Mouse (Mus musculus): ENCODE data around the gene Masp2.

DNA sequence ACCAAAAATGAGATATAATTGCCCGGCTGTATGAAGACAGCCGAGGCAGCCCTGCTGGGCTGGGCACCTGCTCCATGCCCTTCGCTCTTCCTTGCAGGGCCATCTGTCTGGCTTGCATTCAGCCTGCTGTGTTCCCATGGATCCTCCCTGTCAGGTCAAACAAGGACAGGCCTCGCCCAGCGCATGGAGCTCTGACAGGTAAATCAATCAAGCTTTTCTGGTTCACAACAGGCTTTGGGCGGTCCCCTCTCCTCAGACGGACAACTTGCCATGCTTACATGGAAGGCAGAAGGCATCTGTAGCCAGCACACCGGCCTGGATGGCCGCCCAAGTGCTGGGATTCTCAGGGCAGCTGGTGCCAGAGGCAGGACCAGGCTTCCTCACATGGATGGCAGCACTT, 48.7 kb downstream of the Masp2 start:
- TF ChIP-seq CTCF (IDR thresholded peaks at IDR 0.05; ENCODE audit: low read depth): no peak
- TF ChIP-seq EP300 (optimal IDR thresholded peaks at IDR 0.05): peak; percentile 34

All from stomach, postnatal 0 days (tissue).